Mouse (Mus musculus): ENCODE data around the gene Odc1. TPM values are rescaled to one million over a fixed set of nuclear protein-coding genes. Genes with fewer than 3 reads are reported as not detected.

The Odc1 gene
- polyA plus RNA-seq, 1 experiment from 2014 or later: 296 TPM

DNA sequence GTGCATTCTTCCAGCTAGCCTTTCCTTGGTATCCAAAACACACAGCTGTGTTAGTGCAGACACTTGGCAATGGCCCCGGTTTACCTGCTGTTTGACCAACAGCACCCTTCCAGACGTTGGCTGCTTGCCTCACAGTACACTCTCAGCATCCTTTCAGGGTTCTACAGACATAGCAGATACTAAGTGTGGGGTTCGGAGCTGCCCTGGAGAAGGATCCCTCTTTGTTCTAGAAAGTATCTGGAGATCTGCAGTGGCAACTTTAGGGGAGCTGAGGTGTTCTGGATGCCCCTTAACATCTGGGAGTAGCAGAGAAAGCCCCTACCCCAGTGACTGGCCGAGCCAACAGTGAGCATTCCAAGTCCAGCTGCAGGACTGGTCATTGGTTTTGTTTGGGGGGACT, 30.0 kb downstream of the Odc1 start:
- Histone ChIP-seq H3K9me3 (ENCODE audit: control insufficient read depth, low read length) (no peaks in the 10 kb centered on the region), H3K27ac (ENCODE audit: low read depth, low read length) (no peak overlapping the region), H3K4me3 (ENCODE audit: low read length) (no peak overlapping the region), H3K4me1 (ENCODE audit: control insufficient read depth, insufficient read depth, low read length) (0 out of 2 replicates have a peak, but pooled peaks cover 3% of the 10 kb centered on the region), H3K36me3 (ENCODE audit: control insufficient read depth, insufficient read depth, low read length) (no peaks in the 10 kb centered on the region), H3K9ac (ENCODE audit: low read depth, low read length) (no peak overlapping the region), H3K27me3 (ENCODE audit: control insufficient read depth, insufficient read depth, low read length) (no peaks in the 10 kb centered on the region), H3K4me2 (replicated peaks; ENCODE audit: low read depth, low read length) (no peak overlapping the region)
- no peak for ATAC-seq (ENCODE audit: low FRiP score, low TSS enrichment)
- 86% methylated on average over 4 of the region's 4 CpGs for WGBS

DNA sequence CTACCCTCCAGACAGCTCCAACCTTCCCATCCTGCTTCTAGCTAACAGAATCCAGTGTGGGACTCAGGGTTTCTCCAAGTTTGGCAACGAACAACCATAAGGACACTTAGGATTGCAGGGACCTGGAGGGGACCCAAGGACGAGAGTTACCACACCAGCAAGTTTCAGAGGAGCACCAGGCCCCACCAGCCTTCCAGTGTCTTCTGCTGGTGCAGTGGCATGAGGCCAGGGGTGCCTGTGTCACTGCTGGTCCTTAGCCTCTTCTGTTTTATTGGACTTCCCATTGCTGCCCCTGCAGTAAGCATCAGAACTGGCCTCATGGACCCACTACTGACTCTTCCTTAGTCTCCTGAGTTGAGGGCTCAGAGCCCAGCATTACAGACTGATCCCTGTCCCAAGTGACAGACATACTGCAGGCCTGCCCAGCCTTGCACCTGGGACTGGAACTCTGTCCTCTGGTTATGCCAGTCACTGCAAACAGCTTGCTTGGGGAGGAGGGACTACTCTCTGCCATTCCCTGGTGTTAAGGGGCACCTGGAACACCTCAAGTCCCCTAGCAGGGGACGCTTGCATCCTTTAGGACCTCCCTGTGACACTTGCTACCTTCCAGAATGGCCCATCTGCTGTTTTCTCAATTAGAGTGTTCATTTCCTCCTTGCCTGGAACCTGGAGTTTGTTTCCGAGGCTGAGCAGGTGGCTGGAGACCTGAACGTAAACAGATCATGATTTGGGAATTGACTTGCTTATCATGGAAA, 30.7 kb downstream of the Odc1 start:
- ATAC-seq (ENCODE audit: low FRiP score, low TSS enrichment): no peak
- no peak overlapping the region for H3K4me2 ChIP-seq (replicated peaks; ENCODE audit: low read depth, low read length)
- 0 out of 2 replicates have a peak, but pooled peaks cover 3% of the 10 kb centered on the region for H3K4me1 ChIP-seq (ENCODE audit: control insufficient read depth, insufficient read depth, low read length)
- H3K4me3 ChIP-seq (ENCODE audit: low read length): no peak overlapping the region
- no peak overlapping the region for H3K27ac ChIP-seq (ENCODE audit: low read depth, low read length)
- H3K27me3 ChIP-seq (ENCODE audit: control insufficient read depth, insufficient read depth, low read length): no peaks in the 10 kb centered on the region
- no peak overlapping the region for H3K9ac ChIP-seq (ENCODE audit: low read depth, low read length)
- no peaks in the 10 kb centered on the region for H3K36me3 ChIP-seq (ENCODE audit: control insufficient read depth, insufficient read depth, low read length)
- 54% methylated on average over 5 of the region's 5 CpGs for WGBS
- no peaks in the 10 kb centered on the region for H3K9me3 ChIP-seq (ENCODE audit: control insufficient read depth, low read length)

DNA sequence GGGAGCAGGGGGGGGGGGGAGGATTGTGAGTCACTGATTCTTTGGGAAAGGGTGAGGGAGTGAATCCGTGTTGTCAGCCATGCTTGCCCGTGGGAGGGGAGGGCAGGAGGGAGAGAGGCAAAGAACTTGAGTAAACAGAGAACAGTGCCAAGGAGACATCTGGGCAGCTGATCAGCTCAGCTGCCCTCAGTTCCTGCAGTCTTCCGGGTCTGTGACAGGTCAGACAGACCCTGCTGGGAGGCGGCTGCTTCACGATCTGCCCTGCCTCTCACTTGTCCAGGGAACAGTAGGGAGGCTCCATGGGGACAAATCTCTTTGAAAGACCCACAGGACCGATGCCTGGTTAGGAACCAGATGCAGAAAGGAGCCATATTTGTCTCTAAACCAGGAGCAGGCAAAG, 31.4 kb downstream of the Odc1 start:
- ATAC-seq (ENCODE audit: low FRiP score, low TSS enrichment): peak; percentile 67
- no peaks in the 10 kb centered on the region for H3K27me3 ChIP-seq (ENCODE audit: control insufficient read depth, insufficient read depth, low read length)
- WGBS: 10% methylated on average over 6 of the region's 6 CpGs
- no peak overlapping the region for H3K4me2 ChIP-seq (replicated peaks; ENCODE audit: low read depth, low read length)
- no peaks in the 10 kb centered on the region for H3K36me3 ChIP-seq (ENCODE audit: control insufficient read depth, insufficient read depth, low read length)
- 0 out of 2 replicates have a peak, but pooled peaks cover 3% of the 10 kb centered on the region for H3K4me1 ChIP-seq (ENCODE audit: control insufficient read depth, insufficient read depth, low read length)
- no peak overlapping the region for H3K4me3 ChIP-seq (ENCODE audit: low read length)
- no peak overlapping the region for H3K27ac ChIP-seq (ENCODE audit: low read depth, low read length)
- no peak overlapping the region for H3K9ac ChIP-seq (ENCODE audit: low read depth, low read length)
- no peaks in the 10 kb centered on the region for H3K9me3 ChIP-seq (ENCODE audit: control insufficient read depth, low read length)

DNA sequence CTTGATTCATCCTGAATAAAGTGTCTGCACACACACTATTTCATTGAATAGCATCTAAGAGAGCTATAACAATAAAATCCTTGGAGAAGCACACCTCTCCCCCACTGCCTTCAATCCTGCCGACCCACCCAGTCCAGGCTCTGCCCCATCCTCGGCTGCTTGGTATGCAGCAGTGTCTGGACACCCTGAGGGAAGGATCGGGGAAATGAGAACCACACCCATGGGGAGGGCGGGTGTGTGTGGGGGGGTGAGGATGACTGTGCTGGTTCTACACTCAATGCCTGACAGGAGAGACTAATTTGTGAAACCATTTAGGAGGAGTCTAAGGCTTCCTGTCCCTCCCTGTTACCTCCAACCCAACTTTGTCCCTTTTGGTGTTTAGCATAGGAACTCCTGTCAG, 34.0 kb downstream of the Odc1 start:
- Histone ChIP-seq H3K9me3 (ENCODE audit: control insufficient read depth, low read length) (no peaks in the 10 kb centered on the region), H3K4me3 (ENCODE audit: low read length) (no peak overlapping the region), H3K4me2 (replicated peaks; ENCODE audit: low read depth, low read length) (no peak overlapping the region), H3K36me3 (ENCODE audit: control insufficient read depth, insufficient read depth, low read length) (no peaks in the 10 kb centered on the region), H3K27me3 (ENCODE audit: control insufficient read depth, insufficient read depth, low read length) (no peaks in the 10 kb centered on the region), H3K27ac (ENCODE audit: low read depth, low read length) (no peak overlapping the region), H3K9ac (ENCODE audit: low read depth, low read length) (no peak overlapping the region), H3K4me1 (ENCODE audit: control insufficient read depth, insufficient read depth, low read length) (0 out of 2 replicates have a peak, but pooled peaks cover 3% of the 10 kb centered on the region)
- no peak for ATAC-seq (ENCODE audit: low FRiP score, low TSS enrichment)
- WGBS: 40% methylated on average over 4 of the region's 4 CpGs

DNA sequence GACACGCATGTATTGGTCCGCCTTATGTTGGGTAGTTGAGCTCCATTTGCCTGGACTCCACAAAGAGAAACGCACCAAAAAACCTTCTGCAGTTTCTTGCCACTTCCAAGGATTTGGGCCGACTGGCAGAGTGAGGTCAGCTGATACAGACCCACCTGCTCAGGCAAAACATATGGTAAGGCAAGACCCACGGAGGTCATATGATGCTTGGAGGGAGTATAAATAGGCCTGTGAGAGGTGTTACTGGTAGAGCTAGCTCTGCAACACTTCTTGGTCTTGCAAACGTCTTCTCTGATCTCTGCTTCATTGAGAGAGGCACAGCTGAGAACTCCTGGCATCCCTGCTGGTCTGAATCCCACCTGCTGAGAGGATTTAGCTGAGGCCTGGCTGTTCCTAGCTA, 36.4 kb downstream of the Odc1 start:
- Histone ChIP-seq H3K4me1 (ENCODE audit: control insufficient read depth, insufficient read depth, low read length) (0 out of 2 replicates have a peak, but pooled peaks cover 3% of the 10 kb centered on the region), H3K27me3 (ENCODE audit: control insufficient read depth, insufficient read depth, low read length) (no peaks in the 10 kb centered on the region), H3K4me2 (replicated peaks; ENCODE audit: low read depth, low read length) (no peak overlapping the region), H3K9ac (ENCODE audit: low read depth, low read length) (no peak overlapping the region), H3K9me3 (ENCODE audit: control insufficient read depth, low read length) (no peaks in the 10 kb centered on the region), H3K27ac (ENCODE audit: low read depth, low read length) (no peak overlapping the region), H3K4me3 (ENCODE audit: low read length) (no peak overlapping the region), H3K36me3 (ENCODE audit: control insufficient read depth, insufficient read depth, low read length) (no peaks in the 10 kb centered on the region)
- WGBS: 70% methylated on average over 6 of the region's 6 CpGs
- ATAC-seq (ENCODE audit: low FRiP score, low TSS enrichment): no peak

- no peak for ATAC-seq (ENCODE audit: low FRiP score, low TSS enrichment)
- no peaks in the 10 kb centered on the region for H3K4me1 ChIP-seq (ENCODE audit: control insufficient read depth, insufficient read depth, low read length)
- no peaks in the 10 kb centered on the region for H3K36me3 ChIP-seq (ENCODE audit: control insufficient read depth, insufficient read depth, low read length)
- H3K9ac ChIP-seq (ENCODE audit: low read depth, low read length): no peak overlapping the region
- WGBS: 90% methylated on average over 4 of the region's 4 CpGs
- no peaks in the 10 kb centered on the region for H3K9me3 ChIP-seq (ENCODE audit: control insufficient read depth, low read length)
- H3K27ac ChIP-seq (ENCODE audit: low read depth, low read length): no peak overlapping the region
- H3K4me2 ChIP-seq (replicated peaks; ENCODE audit: low read depth, low read length): no peak overlapping the region
- no peaks in the 10 kb centered on the region for H3K27me3 ChIP-seq (ENCODE audit: control insufficient read depth, insufficient read depth, low read length)
- no peak overlapping the region for H3K4me3 ChIP-seq (ENCODE audit: low read length)
These were observed 37.8 kb downstream of the Odc1 start for GRCm38 (mm10) chr12:17582406-17582805.

DNA sequence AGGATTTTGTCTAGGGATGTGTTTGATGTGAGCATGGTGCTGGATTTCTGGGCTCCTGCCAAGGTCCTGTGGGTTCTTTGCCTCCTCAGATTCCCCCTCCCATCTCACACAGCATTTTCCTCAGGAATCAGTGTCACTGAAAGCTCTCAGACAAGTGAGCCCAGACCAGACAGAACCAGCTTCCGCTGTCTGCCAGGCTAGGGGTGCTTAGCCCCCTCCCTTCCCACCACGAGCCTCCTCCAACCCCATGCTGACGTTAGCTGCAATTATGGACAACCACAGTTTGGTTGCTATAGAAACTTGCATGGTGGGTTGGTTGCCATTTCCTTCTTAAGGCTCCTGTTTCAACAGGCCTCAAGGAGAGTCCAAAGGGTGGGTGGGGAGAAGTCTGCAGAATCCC, 39.3 kb downstream of the Odc1 start:
- Histone ChIP-seq H3K36me3 (ENCODE audit: control insufficient read depth, insufficient read depth, low read length) (no peaks in the 10 kb centered on the region), H3K9me3 (ENCODE audit: control insufficient read depth, low read length) (no peaks in the 10 kb centered on the region), H3K4me1 (ENCODE audit: control insufficient read depth, insufficient read depth, low read length) (no peaks in the 10 kb centered on the region), H3K4me3 (ENCODE audit: low read length) (no peak overlapping the region), H3K27me3 (ENCODE audit: control insufficient read depth, insufficient read depth, low read length) (no peaks in the 10 kb centered on the region), H3K9ac (ENCODE audit: low read depth, low read length) (no peak overlapping the region), H3K4me2 (replicated peaks; ENCODE audit: low read depth, low read length) (no peak overlapping the region), H3K27ac (ENCODE audit: low read depth, low read length) (0 out of 2 replicates have a peak overlapping the region, but pooled peaks have one; percentile 39)
- ATAC-seq (ENCODE audit: low FRiP score, low TSS enrichment): peak; percentile 89
- 21% methylated on average over 3 of the region's 3 CpGs for WGBS

DNA sequence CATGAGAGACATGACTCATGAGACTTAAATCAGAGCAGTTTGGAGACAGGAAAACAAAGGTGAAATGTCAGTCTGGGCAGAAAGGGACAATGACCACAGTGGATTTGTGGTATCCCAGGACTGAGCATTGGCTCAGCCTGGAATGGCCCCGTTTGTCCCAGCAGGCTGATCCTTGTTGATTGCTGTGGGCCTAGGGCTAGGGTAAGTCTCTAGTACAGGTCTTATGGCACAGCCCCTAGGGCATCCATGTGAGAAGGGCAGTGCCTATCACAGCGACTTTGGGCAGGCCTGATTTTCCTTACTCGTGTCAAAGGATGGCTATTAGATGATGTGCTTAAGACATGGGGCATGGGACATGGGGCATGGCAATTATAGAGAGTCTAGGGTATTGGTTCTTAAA, 41.4 kb downstream of the Odc1 start:
- Histone ChIP-seq H3K36me3 (ENCODE audit: control insufficient read depth, insufficient read depth, low read length) (no peaks in the 10 kb centered on the region), H3K4me3 (ENCODE audit: low read length) (no peak overlapping the region), H3K9ac (ENCODE audit: low read depth, low read length) (no peak overlapping the region), H3K4me1 (ENCODE audit: control insufficient read depth, insufficient read depth, low read length) (no peaks in the 10 kb centered on the region), H3K4me2 (replicated peaks; ENCODE audit: low read depth, low read length) (no peak overlapping the region), H3K9me3 (ENCODE audit: control insufficient read depth, low read length) (no peaks in the 10 kb centered on the region), H3K27ac (ENCODE audit: low read depth, low read length) (no peak overlapping the region), H3K27me3 (ENCODE audit: control insufficient read depth, insufficient read depth, low read length) (no peaks in the 10 kb centered on the region)
- 76% methylated on average over 3 of the region's 3 CpGs for WGBS
- no peak for ATAC-seq (ENCODE audit: low FRiP score, low TSS enrichment)

GRCm38 (mm10) chr12:17588436-17588835, 43.8 kb downstream of the Odc1 start:
- no peaks in the 10 kb centered on the region for H3K9me3 ChIP-seq (ENCODE audit: control insufficient read depth, low read length)

More at GRCm38 (mm10) chr12:17588436-17588835, 43.8 kb downstream of the Odc1 start:
- Histone ChIP-seq H3K4me1 (ENCODE audit: control insufficient read depth, insufficient read depth, low read length) (no peaks in the 10 kb centered on the region), H3K27me3 (ENCODE audit: control insufficient read depth, insufficient read depth, low read length) (no peaks in the 10 kb centered on the region), H3K27ac (ENCODE audit: low read depth, low read length) (no peak overlapping the region), H3K4me3 (ENCODE audit: low read length) (no peak overlapping the region), H3K9ac (ENCODE audit: low read depth, low read length) (no peak overlapping the region), H3K4me2 (replicated peaks; ENCODE audit: low read depth, low read length) (no peak overlapping the region), H3K36me3 (ENCODE audit: control insufficient read depth, insufficient read depth, low read length) (no peaks in the 10 kb centered on the region)
- ATAC-seq (ENCODE audit: low FRiP score, low TSS enrichment): no peak
- WGBS: 94% methylated on average over 3 of the region's 3 CpGs

Measured in kidney, embryonic 14.5 days (tissue).